Mouse (Mus musculus) midbrain, embryonic 16.5 days (tissue): Measurements from ENCODE around the gene Cxadr. TPM values are rescaled to one million over a fixed set of nuclear protein-coding genes. Genes with fewer than 3 reads are reported as not detected.

Experiments used
- ATAC-seq: fragments of 200-750 bp; cut with Nextera tagmentation; 2 replicates; pipeline ENCODE4 v1.8.0; 2017; ENCODE audit warnings: moderate TSS enrichment
- H3K27ac ChIP-seq: fragments of 300-500 bp; sonication (generic); 2 replicates; pipeline ENCODE4 v1.5.1; 2014; ENCODE audit warnings: mild to moderate bottlenecking, low read length, mixed read lengths
- H3K27me3 ChIP-seq: fragments of 300-500 bp; sonication (generic); 2 replicates; pipeline ENCODE4 v1.6.1; 2014; ENCODE audit warnings: low read depth, low read length, mixed read lengths; ENCODE audit not compliant: control insufficient read depth, insufficient read depth
- H3K36me3 ChIP-seq: fragments of 300-500 bp; sonication (generic); 2 replicates; pipeline ENCODE4 v1.6.1; 2014; ENCODE audit warnings: mild to moderate bottlenecking, low read length, moderate library complexity, mixed read lengths; ENCODE audit not compliant: control insufficient read depth, insufficient read depth
- H3K4me1 ChIP-seq: fragments of 300-500 bp; sonication (generic); 2 replicates; pipeline ENCODE4 v1.6.1; 2014; ENCODE audit warnings: mild to moderate bottlenecking, low read length, mixed read lengths; ENCODE audit not compliant: control insufficient read depth, insufficient read depth
- H3K4me2 ChIP-seq: fragments of 300-500 bp; sonication (generic); 2 replicates; pipeline ENCODE4 v1.6.1; 2014; ENCODE audit warnings: mild to moderate bottlenecking, low read length, mixed read lengths
- H3K4me3 ChIP-seq: fragments of 300-500 bp; sonication (generic); 2 replicates; pipeline ENCODE4 v1.5.1; 2014; ENCODE audit warnings: low read depth, mild to moderate bottlenecking, low read length, moderate library complexity, mixed read lengths
- H3K9ac ChIP-seq: fragments of 300-500 bp; sonication (generic); 2 replicates; pipeline ENCODE4 v1.6.1; 2014; ENCODE audit warnings: low read depth, low read length, mixed read lengths
- H3K9me3 ChIP-seq: fragments of 300-500 bp; sonication (generic); replicated peaks from 2 replicates; pipeline ENCODE4 v1.6.1; 2014; ENCODE audit warnings: mild to moderate bottlenecking, low read length, mixed read lengths; ENCODE audit not compliant: control insufficient read depth, poor library complexity, severe bottlenecking
- WGBS: fragments of 180-500 bp; shearing (Covaris S2); extraction: QIAGEN DNeasy Blood & Tissue Kit; methylation state at CpG from one replicate; pipeline ENCODE4 v1.1.7; 2014; 5-methylcytosine and 5-hydroxymethylcytosine counted together
- polyA plus RNA-seq: library from polyadenylated mRNA; unstranded; fragments of >200 nt; fragmentation: Nextera tagmentation; extraction: Ambion mirVana; gene quantifications from 2 replicates; pipeline ENCODE4 v1.2.1, GENCODE M21; 2015

The Cxadr gene
- polyA plus RNA-seq, 1 experiment from 2014 or later, result 205 TPM

DNA sequence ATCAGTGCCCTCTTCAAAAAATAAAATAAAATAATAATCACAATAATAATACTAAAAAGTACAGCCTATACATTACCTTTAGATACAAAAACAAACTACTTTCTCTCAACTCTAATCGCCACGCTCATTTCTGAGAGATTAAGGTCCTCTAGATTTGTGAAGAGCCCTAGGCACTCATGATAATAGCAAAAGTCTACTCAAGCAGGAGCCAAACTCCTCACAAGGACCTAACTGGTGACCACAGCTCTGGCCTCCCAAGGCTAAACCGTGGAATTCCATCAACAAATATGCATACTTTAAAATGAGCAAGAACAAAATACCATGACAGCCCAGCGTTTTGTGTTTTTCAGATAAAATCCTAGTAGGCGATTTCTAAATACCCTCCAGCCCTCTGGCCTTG lies 71.5 kb downstream of the Cxadr start:
- Histone ChIP-seq H3K4me2 (no peak overlapping the region), H3K36me3 (0 out of 2 replicates have a peak, but pooled peaks cover 2% of the 10 kb centered on the region), H3K9ac (no peak overlapping the region), H3K4me3 (no peak overlapping the region), H3K27me3 (no peaks in the 10 kb centered on the region), H3K9me3 (no peaks in the 10 kb centered on the region), H3K27ac (no peak overlapping the region), H3K4me1 (peaks cover 5% of the 10 kb centered on the region)
- 78% methylated on average over 5 of the region's 5 CpGs for WGBS
- no peak for ATAC-seq

DNA sequence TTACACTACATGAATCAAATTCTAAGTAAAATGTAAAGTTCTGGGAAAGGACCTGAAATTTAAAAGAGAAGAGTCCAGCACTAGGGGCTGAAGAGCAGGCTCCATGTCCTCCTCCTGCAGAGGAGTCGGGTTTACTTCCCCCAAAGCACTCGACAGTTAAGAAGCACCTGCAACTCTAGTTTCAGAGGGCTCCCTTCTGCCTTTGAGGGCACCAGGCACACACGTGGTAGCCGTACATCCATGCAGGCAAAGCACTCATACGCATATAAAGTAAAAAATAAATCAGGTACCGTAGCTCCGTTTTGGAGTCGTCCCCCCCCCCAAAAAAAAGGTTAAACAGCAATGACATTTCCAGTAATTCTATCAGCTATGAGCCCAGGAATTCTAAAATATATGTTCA lies 72.5 kb downstream of the Cxadr start:
- Histone ChIP-seq H3K36me3 (no peaks in the 10 kb centered on the region), H3K4me1 (peaks cover 5% of the 10 kb centered on the region), H3K27ac (no peak overlapping the region), H3K27me3 (no peaks in the 10 kb centered on the region), H3K9ac (no peak overlapping the region), H3K4me2 (no peak overlapping the region), H3K4me3 (no peak overlapping the region), H3K9me3 (no peaks in the 10 kb centered on the region)
- no peak for ATAC-seq
- 77% methylated on average over 8 of the region's 8 CpGs for WGBS

DNA sequence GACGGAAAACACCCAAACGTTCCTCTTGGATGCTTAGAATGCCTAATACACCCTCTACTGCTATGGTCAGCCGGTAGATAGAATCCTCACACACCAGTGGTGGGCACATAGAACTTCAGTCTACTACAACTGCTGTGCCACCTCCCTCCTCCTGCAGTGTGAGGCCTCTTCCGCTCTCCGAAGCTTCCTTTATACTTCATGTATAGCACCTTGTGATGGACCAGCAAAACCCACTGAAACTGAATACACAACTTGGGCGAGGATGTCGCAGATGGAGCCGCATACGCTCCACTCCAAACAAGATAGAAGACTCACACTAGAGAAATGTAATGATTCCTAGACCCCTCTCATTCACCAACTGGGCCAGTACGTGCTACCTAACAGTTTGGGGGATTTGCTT lies 73.9 kb downstream of the Cxadr start:
- H3K36me3 ChIP-seq, result no peaks in the 10 kb centered on the region
- peak overlapping the region; percentile 79 for H3K4me3 ChIP-seq
- no peak overlapping the region for H3K9ac ChIP-seq
- peak overlapping the region; percentile 73; the same call in 1 of the 2 replicates for H3K4me2 ChIP-seq
- H3K9me3 ChIP-seq, result no peaks in the 10 kb centered on the region
- H3K27ac ChIP-seq, result no peak overlapping the region
- peaks cover 5% of the 10 kb centered on the region for H3K4me1 ChIP-seq
- no peak for ATAC-seq
- H3K27me3 ChIP-seq, result no peaks in the 10 kb centered on the region
- 51% methylated on average over 10 of the region's 10 CpGs for WGBS

DNA sequence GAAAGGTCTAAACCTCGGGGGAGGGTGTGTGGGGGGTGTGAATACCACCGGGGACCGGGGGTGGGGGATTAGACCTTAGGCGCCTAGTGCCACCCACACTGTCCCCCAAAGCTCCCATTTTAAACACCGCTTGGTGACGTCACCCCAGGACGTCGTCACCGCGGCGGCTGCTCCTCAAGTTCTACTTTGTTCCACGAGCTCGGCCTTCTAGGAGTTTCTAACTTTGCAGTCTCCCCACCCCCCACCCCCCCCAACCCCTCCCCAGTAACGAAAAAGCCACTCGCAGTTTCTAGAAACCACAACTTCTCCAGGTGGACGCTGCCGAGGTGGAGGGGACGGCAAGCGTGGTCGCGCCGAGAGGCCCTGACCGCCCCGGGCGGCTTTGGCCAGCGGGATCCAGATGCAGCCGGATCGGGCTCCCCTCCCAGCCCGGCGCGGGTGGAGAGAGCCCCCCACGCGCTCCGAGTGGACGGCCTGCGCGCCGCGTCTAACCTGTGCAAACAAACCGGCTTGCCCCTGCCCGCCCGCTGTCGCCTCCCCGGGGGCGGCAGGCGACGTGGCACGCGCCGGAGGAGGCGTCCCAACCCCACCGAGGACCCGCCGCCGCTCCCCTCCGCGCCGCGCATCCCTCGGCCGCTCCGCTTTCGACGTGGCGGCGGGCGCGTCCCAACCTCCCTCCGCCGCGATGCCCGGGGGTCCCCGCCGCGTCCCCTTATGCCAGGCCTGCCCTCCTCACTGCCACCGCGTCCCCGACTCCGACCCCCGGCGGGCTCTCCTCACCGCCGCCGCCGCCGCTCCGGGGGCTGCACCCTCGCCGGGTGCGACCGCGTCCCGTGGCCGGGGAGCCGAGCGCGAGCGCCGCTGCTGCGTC lies 74.8 kb downstream of the Cxadr start:
- Histone ChIP-seq H3K4me1 (peaks cover 5% of the 10 kb centered on the region), H3K27ac (peak overlapping the region; percentile 22; the same call in 1 of the 2 replicates), H3K9me3 (no peaks in the 10 kb centered on the region), H3K4me2 (peak overlapping the region; percentile 73), H3K4me3 (peak overlapping the region; percentile 79), H3K27me3 (no peaks in the 10 kb centered on the region), H3K9ac (peak overlapping the region; percentile 79), H3K36me3 (no peaks in the 10 kb centered on the region)
- ATAC-seq, result peak; percentile 69
- under 1% methylated on average over 85 of the region's 100 CpGs for WGBS

DNA sequence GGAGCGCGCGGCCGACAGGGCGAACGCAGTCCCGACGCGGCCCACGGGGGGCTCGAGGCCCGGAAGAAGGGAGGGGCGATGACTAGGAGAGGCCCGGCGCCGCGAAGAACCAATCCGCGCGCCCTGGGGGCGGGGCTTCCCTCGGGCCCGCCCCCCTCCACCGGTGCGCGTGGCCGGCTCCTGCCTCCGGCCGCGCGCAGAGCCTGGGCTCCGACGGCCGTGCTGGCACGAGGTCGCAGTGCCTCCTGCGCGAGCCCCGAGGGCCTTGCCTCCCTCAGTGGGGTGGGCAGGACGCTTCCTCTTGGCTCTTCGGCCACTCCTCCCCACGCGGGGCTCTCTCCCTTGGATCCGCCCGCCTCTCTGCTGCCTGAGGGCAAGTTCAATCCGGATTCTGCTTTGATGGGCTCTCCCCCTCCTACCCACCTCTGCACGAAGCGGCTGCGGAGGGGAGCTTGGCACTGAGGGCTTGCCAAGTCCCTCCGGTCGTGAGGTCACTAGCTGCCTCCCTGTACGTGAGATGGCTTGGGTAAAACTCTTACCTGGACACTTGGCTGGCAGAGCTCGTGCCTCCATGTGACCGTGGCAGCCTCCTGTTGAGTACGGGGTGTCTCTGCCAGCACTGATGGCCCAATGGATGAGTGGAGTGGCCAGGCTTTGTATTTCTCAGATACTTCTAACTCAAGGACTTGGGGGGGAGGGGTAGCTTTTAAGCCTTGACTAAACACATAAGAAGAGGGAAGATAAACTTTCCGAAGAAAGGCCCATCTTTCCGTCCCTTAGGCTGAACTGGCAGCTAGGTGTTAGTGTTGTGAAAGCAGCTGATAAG lies 75.7 kb downstream of the Cxadr start, which contains the start of gene Btg3:
Gene Btg3, minus strand, starts transcription at position 448 of the 826 bp plus-strand sequence.
- Histone ChIP-seq H3K4me1 (peaks cover 5% of the 10 kb centered on the region), H3K9me3 (no peaks in the 10 kb centered on the region), H3K4me3 (peak within 1 kb of the TSS; percentile 79), H3K27ac (peak within 1 kb of the TSS; percentile 55), H3K27me3 (no peaks in the 10 kb centered on the region), H3K36me3 (no peaks in the 10 kb centered on the region), H3K4me2 (peak within 1 kb of the TSS; percentile 73), H3K9ac (peak within 1 kb of the TSS; percentile 79)
- ATAC-seq, result peak; percentile 96
- WGBS, result 2% methylated on average over 39 of the region's 57 CpGs

DNA sequence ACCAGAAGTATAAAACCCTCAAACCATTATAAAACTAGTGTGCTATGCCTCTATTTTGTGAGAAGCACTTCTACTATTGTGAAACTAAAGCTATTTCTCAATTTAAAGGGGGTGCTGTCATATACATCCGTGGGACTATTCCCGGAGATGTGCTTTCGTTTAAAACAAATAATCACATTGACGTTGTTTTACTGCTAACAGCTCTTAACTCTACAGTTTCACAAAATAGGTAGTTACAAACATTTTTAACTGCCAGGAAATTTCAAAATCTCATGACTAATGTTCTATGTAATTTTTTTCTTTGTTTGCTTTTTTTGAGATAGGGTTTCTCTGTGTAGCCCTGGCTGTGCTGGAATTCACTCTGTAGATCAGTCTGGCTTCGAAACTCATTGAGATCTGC lies 77.2 kb downstream of the Cxadr start:
- Histone ChIP-seq H3K27ac (no peak overlapping the region), H3K27me3 (no peaks in the 10 kb centered on the region), H3K4me1 (peaks cover 5% of the 10 kb centered on the region), H3K9me3 (no peaks in the 10 kb centered on the region), H3K4me3 (no peak overlapping the region), H3K9ac (no peak overlapping the region), H3K36me3 (no peaks in the 10 kb centered on the region), H3K4me2 (no peak overlapping the region)
- 92% methylated on average over 5 of the region's 5 CpGs for WGBS
- ATAC-seq, result no peak

DNA sequence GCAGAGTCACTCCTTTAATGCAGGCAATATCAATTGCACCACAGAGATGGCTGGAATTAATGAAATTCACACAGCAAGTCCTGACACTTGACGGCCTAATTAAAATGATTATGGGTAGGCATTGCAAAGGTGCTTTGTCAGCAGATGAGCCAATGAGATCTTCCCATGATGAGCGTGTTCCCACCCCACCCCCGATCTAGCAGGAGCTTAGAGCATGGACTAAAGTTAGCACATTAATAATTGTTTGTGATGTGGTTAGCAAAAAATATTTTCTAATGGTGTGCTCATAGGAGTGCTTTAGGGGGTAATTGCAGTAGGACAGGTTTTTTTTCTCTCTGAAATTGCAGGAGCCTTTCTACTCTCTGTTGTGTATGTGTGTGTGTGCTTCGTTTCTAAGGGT lies 87.8 kb downstream of the Cxadr start:
- Histone ChIP-seq H3K9me3 (no peaks in the 10 kb centered on the region), H3K27me3 (no peaks in the 10 kb centered on the region), H3K9ac (no peak overlapping the region), H3K4me2 (no peak overlapping the region), H3K27ac (no peak overlapping the region), H3K4me1 (no peaks in the 10 kb centered on the region), H3K4me3 (no peak overlapping the region), H3K36me3 (no peaks in the 10 kb centered on the region)
- no peak for ATAC-seq
- WGBS, result 78% methylated on average over 4 of the region's 4 CpGs

DNA sequence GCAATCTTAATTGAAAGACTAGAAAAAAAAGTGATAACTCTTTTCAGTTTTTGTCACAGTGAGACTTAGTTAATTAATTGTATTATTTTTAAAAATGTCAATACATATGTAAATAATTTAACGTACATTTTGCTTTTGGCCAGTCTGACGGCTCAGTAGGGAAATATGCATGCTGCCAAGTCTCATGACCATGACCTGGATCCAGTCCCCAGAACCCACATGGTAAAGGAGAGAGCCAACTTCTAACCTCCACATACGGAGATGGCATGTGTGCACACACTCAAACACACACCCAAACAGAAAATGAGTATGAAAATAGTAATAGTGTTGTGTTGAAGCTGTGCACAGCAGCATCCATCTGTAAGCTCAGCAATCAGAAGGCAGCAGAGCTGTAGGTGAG lies 88.7 kb downstream of the Cxadr start:
- no peaks in the 10 kb centered on the region for H3K36me3 ChIP-seq
- no peaks in the 10 kb centered on the region for H3K27me3 ChIP-seq
- no peaks in the 10 kb centered on the region for H3K9me3 ChIP-seq
- H3K4me3 ChIP-seq, result no peak overlapping the region
- WGBS, result 90% methylated on average over 3 of the region's 3 CpGs
- H3K4me1 ChIP-seq, result no peaks in the 10 kb centered on the region
- H3K4me2 ChIP-seq, result no peak overlapping the region
- H3K27ac ChIP-seq, result no peak overlapping the region
- no peak overlapping the region for H3K9ac ChIP-seq
- ATAC-seq, result no peak

DNA sequence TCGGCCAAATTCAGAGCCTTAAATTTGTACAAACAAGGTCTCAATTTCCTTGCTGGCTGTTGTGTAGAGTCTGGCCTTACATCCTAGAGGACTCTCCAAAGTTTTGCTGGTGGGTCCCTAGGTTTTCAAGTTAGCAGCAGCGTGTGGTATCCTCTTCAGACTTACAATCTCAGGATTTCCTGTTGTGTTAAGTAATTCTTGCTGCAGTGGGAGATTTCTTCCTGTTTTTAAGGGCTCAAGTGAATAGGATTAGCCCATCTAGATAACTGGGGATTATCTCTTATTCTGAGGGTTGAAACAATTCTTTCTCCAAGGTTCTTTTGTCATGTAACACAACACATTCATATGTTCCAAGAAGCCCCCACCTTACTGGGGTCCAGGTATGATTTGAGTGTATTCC lies 90.1 kb downstream of the Cxadr start:
- no peaks in the 10 kb centered on the region for H3K9me3 ChIP-seq
- H3K27ac ChIP-seq, result no peak overlapping the region
- WGBS, result 53% methylated on average over 2 of the region's 2 CpGs
- H3K4me3 ChIP-seq, result no peak overlapping the region
- no peaks in the 10 kb centered on the region for H3K4me1 ChIP-seq
- no peak overlapping the region for H3K4me2 ChIP-seq
- H3K27me3 ChIP-seq, result no peaks in the 10 kb centered on the region
- no peaks in the 10 kb centered on the region for H3K36me3 ChIP-seq
- ATAC-seq, result no peak
- no peak overlapping the region for H3K9ac ChIP-seq
